Mouse (Mus musculus): ENCODE measurements at regions not wholly inside any gene's neighbourhood (a gene's known extent, or its start where the extent isn't known, plus 50 kb on each side); places are given as distances from the start of the nearest gene placed in this dataset.

- no peak for DNase-seq
Measured at GRCm38 (mm10) chr9:52234775-52235174, 66.4 kb upstream of the Zc3h12c start.

GRCm38 (mm10) chr9:52229589-52229988, 61.2 kb upstream of the Zc3h12c start:
- DNase-seq: no peak

- no peak for DNase-seq
Measured at GRCm38 (mm10) chr9:52225646-52226045, 57.3 kb upstream of the Zc3h12c start.

GRCm38 (mm10) chr9:52223509-52224113, 55.2 kb upstream of the Zc3h12c start:
- no peak for DNase-seq
